Mouse (Mus musculus): Measurements from ENCODE around the gene Cntnap2.
"Not testable (repeated sequence)": the region's sequence is repeated elsewhere in the genome, so short reads cannot be mapped to it uniquely, and the experiment has no call there.

Cntnap2 gene

GRCm38 (mm10) chr6:47050319-47051222, 1991.4 kb downstream of the Cntnap2 start:
- peaks cover 4% of the 10 kb centered on the region for H3K27me3 ChIP-seq (ENCODE audit: insufficient read depth, low read length)
- no peaks in the 10 kb centered on the region for H3K9me3 ChIP-seq (ENCODE audit: low read length)
- H3K4me1 ChIP-seq (replicated peaks; ENCODE audit: low read depth, low read length) = no peaks in the 10 kb centered on the region
- TF ChIP-seq NANOG (IDR thresholded peaks at IDR 0.05; ENCODE audit: borderline replicate concordance, low read length) (no peak), POU5F1 (IDR thresholded peaks at IDR 0.05; ENCODE audit: borderline replicate concordance, low read length) (no peak), CTCF (conservative IDR thresholded peaks at IDR 0.05; ENCODE audit: low read length) (no peak)
- H3K36me3 ChIP-seq (ENCODE audit: insufficient read depth, low read length) = no peaks in the 10 kb centered on the region
- H3K4me3 ChIP-seq (replicated peaks; ENCODE audit: low read length) = no peak overlapping the region

GRCm38 (mm10) chr6:47061341-47061740, 2002.2 kb downstream of the Cntnap2 start:
- Histone ChIP-seq H3K36me3 (ENCODE audit: insufficient read depth, low read length) (no peaks in the 10 kb centered on the region), H3K4me3 (replicated peaks; ENCODE audit: low read length) (no peak overlapping the region), H3K27me3 (ENCODE audit: insufficient read depth, low read length) (no peaks in the 10 kb centered on the region), H3K9me3 (ENCODE audit: low read length) (no peaks in the 10 kb centered on the region), H3K4me1 (replicated peaks; ENCODE audit: low read depth, low read length) (no peaks in the 10 kb centered on the region)
- TF ChIP-seq POU5F1 (IDR thresholded peaks at IDR 0.05; ENCODE audit: borderline replicate concordance, low read length) (no peak), CTCF (conservative IDR thresholded peaks at IDR 0.05; ENCODE audit: low read length) (no peak), NANOG (IDR thresholded peaks at IDR 0.05; ENCODE audit: borderline replicate concordance, low read length) (no peak)

- no peak overlapping the region for H3K4me3 ChIP-seq (replicated peaks; ENCODE audit: low read length)
- no peaks in the 10 kb centered on the region for H3K27me3 ChIP-seq (ENCODE audit: insufficient read depth, low read length)
- no peak for TF ChIP-seq CTCF (conservative IDR thresholded peaks at IDR 0.05; ENCODE audit: low read length)
- no peak for TF ChIP-seq POU5F1 (IDR thresholded peaks at IDR 0.05; ENCODE audit: borderline replicate concordance, low read length)
- no peak for TF ChIP-seq NANOG (IDR thresholded peaks at IDR 0.05; ENCODE audit: borderline replicate concordance, low read length)
- H3K36me3 ChIP-seq (ENCODE audit: insufficient read depth, low read length) = no peaks in the 10 kb centered on the region
- no peaks in the 10 kb centered on the region for H3K9me3 ChIP-seq (ENCODE audit: low read length)
- no peaks in the 10 kb centered on the region for H3K4me1 ChIP-seq (replicated peaks; ENCODE audit: low read depth, low read length)
Observed at GRCm38 (mm10) chr6:47089998-47090397, 2030.8 kb downstream of the Cntnap2 start.

- no peaks in the 10 kb centered on the region for H3K9me3 ChIP-seq (ENCODE audit: low read length)
- peaks cover 7% of the 10 kb centered on the region for H3K4me1 ChIP-seq (replicated peaks; ENCODE audit: low read depth, low read length)
Observed at GRCm38 (mm10) chr6:47104951-47105350, 2045.8 kb downstream of the Cntnap2 start.

GRCm38 (mm10) chr6:47109582-47110220, 2050.5 kb downstream of the Cntnap2 start:
- TF ChIP-seq NANOG (IDR thresholded peaks at IDR 0.05; ENCODE audit: borderline replicate concordance, low read length) = no peak
- TF ChIP-seq CTCF (conservative IDR thresholded peaks at IDR 0.05; ENCODE audit: low read length) = no peak
- TF ChIP-seq POU5F1 (IDR thresholded peaks at IDR 0.05; ENCODE audit: borderline replicate concordance, low read length) = no peak
- Histone ChIP-seq H3K27me3 (ENCODE audit: insufficient read depth, low read length) (no peaks in the 10 kb centered on the region), H3K9me3 (ENCODE audit: low read length) (no peaks in the 10 kb centered on the region)

More at GRCm38 (mm10) chr6:47104951-47105350, 2045.8 kb downstream of the Cntnap2 start:
- no peaks in the 10 kb centered on the region for H3K27me3 ChIP-seq (ENCODE audit: insufficient read depth, low read length)
- TF ChIP-seq CTCF (conservative IDR thresholded peaks at IDR 0.05; ENCODE audit: low read length) = no peak
- TF ChIP-seq NANOG (IDR thresholded peaks at IDR 0.05; ENCODE audit: borderline replicate concordance, low read length) = no peak
- TF ChIP-seq POU5F1 (IDR thresholded peaks at IDR 0.05; ENCODE audit: borderline replicate concordance, low read length) = no peak
- H3K4me3 ChIP-seq (replicated peaks; ENCODE audit: low read length) = no peak overlapping the region
- no peaks in the 10 kb centered on the region for H3K36me3 ChIP-seq (ENCODE audit: insufficient read depth, low read length)

GRCm38 (mm10) chr6:47134063-47134462, 2074.9 kb downstream of the Cntnap2 start:
- not testable (repeated sequence) for H3K36me3 ChIP-seq (ENCODE audit: insufficient read depth, low read length); H3K4me1 ChIP-seq (replicated peaks; ENCODE audit: low read depth, low read length); H3K4me3 ChIP-seq (replicated peaks; ENCODE audit: low read length); H3K9me3 ChIP-seq (ENCODE audit: low read length); H3K27me3 ChIP-seq (ENCODE audit: insufficient read depth, low read length)

More at GRCm38 (mm10) chr6:47109582-47110220, 2050.5 kb downstream of the Cntnap2 start:
- no peaks in the 10 kb centered on the region for H3K36me3 ChIP-seq (ENCODE audit: insufficient read depth, low read length)
- H3K4me1 ChIP-seq (replicated peaks; ENCODE audit: low read depth, low read length) = peaks cover 8% of the 10 kb centered on the region
- H3K4me3 ChIP-seq (replicated peaks; ENCODE audit: low read length) = no peak overlapping the region

GRCm38 (mm10) chr6:47153018-47153417, 2093.9 kb downstream of the Cntnap2 start:
- not testable (repeated sequence) for H3K4me3 ChIP-seq (replicated peaks; ENCODE audit: low read length); H3K27me3 ChIP-seq (ENCODE audit: insufficient read depth, low read length); H3K36me3 ChIP-seq (ENCODE audit: insufficient read depth, low read length); H3K4me1 ChIP-seq (replicated peaks; ENCODE audit: low read depth, low read length); H3K9me3 ChIP-seq (ENCODE audit: low read length)

GRCm38 (mm10) chr6:47174580-47175294, 2115.6 kb downstream of the Cntnap2 start:
- H3K9me3 ChIP-seq (ENCODE audit: low read length); H3K4me3 ChIP-seq (replicated peaks; ENCODE audit: low read length); H3K27me3 ChIP-seq (ENCODE audit: insufficient read depth, low read length); H3K36me3 ChIP-seq (ENCODE audit: insufficient read depth, low read length): not testable (repeated sequence)
- H3K4me1 ChIP-seq (replicated peaks; ENCODE audit: low read depth, low read length) = peaks cover 23% of the 10 kb centered on the region
